Mouse (Mus musculus) limb, embryonic 10.5 days (tissue): ENCODE data around the gene Dlg2. TPM values are rescaled to one million over a fixed set of nuclear protein-coding genes. Genes with fewer than 3 reads are reported as not detected.

ENCODE experiments used
- DNase-seq: peaks from one replicate; pipeline ENCODE4 v3.0.0-alpha.2; 2017; ENCODE audit warnings: low spot score
- H3K27ac ChIP-seq: fragments of 300-500 bp; sonication (generic); 2 replicates; pipeline ENCODE4 v1.5.1; 2016; ENCODE audit warnings: mild to moderate bottlenecking
- H3K27me3 ChIP-seq: fragments of 300-500 bp; sonication (generic); 2 replicates; pipeline ENCODE4 v1.6.1; 2016; ENCODE audit warnings: low read depth, mild to moderate bottlenecking; ENCODE audit not compliant: poor library complexity, severe bottlenecking
- H3K36me3 ChIP-seq: fragments of 300-500 bp; sonication (generic); 2 replicates; pipeline ENCODE4 v1.6.1; 2016; ENCODE audit warnings: mild to moderate bottlenecking, moderate library complexity
- H3K4me1 ChIP-seq: fragments of 300-500 bp; sonication (generic); 2 replicates; pipeline ENCODE4 v1.6.1; 2016
- H3K4me3 ChIP-seq: fragments of 300-500 bp; sonication (generic); 2 replicates; pipeline ENCODE4 v1.5.1; 2016; ENCODE audit warnings: mild to moderate bottlenecking, moderate library complexity
- H3K9me3 ChIP-seq: fragments of 300-500 bp; sonication (generic); replicated peaks from 2 replicates; pipeline ENCODE4 v1.6.1; 2016; ENCODE audit warnings: mild to moderate bottlenecking
- WGBS: fragments of 180-500 bp; shearing (Covaris S2); methylation state at CpG from one replicate; pipeline ENCODE4 v1.1.7; 2016; 5-methylcytosine and 5-hydroxymethylcytosine counted together
- polyA plus RNA-seq: library from polyadenylated mRNA; unstranded; fragments of >200 nt; fragmentation: Nextera tagmentation; extraction: Ambion mirVana; gene quantifications from 2 replicates; pipeline ENCODE4 v1.2.1, GENCODE M21; 2016

The Dlg2 gene
- polyA plus RNA-seq, 1 experiment from 2014 or later = 0.53 TPM

DNA sequence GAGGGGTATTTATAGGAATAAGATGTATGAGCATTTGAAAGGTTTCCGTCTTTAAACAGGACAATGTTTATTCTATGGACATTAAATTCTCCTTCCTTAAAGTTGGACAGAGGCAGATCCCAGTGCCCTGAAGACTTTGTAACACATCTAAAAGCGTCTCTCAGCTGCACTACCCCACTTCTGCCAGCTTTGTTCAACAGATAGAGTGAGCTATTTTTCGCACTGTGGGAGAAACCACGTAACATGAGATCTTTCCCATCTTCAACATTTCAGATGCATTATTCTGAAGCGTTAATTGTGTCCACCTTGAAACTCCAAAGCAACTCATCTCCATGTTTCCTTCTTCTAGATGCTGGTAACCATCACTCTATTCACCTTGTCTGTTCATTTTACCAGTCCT, 958.3 kb downstream of the Dlg2 start:
- WGBS = 81% methylated on average over 5 of the region's 5 CpGs
- no peak overlapping the region for H3K4me3 ChIP-seq
- H3K36me3 ChIP-seq = no peaks in the 10 kb centered on the region
- DNase-seq = no peak
- no peaks in the 10 kb centered on the region for H3K4me1 ChIP-seq
- no peak overlapping the region for H3K27ac ChIP-seq
- H3K27me3 ChIP-seq = no peaks in the 10 kb centered on the region
- H3K9me3 ChIP-seq = no peaks in the 10 kb centered on the region

DNA sequence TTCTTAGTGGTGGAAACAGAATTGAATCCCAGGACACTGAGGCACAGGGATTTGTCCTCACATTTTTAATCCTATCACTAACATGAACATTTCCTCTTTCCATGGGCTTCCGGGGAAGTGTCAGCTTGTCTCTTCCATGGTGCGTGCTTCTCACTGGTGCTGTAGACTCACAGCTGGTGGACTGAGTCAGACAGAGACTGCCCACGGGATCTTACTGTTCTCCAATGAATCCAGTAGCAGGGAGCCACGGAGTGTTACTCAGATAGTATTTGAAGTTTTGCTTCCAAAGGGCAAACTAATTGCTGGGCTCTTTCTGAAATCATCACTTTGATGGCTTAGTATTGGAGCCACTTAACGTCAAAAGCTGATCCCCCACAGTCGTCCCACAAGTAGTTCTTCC, 963.9 kb downstream of the Dlg2 start:
- Histone ChIP-seq H3K9me3 (no peaks in the 10 kb centered on the region), H3K27ac (no peak overlapping the region), H3K36me3 (no peaks in the 10 kb centered on the region), H3K4me1 (no peaks in the 10 kb centered on the region), H3K4me3 (no peak overlapping the region), H3K27me3 (no peaks in the 10 kb centered on the region)
- 87% methylated on average over 6 of the region's 6 CpGs for WGBS
- no peak for DNase-seq

DNA sequence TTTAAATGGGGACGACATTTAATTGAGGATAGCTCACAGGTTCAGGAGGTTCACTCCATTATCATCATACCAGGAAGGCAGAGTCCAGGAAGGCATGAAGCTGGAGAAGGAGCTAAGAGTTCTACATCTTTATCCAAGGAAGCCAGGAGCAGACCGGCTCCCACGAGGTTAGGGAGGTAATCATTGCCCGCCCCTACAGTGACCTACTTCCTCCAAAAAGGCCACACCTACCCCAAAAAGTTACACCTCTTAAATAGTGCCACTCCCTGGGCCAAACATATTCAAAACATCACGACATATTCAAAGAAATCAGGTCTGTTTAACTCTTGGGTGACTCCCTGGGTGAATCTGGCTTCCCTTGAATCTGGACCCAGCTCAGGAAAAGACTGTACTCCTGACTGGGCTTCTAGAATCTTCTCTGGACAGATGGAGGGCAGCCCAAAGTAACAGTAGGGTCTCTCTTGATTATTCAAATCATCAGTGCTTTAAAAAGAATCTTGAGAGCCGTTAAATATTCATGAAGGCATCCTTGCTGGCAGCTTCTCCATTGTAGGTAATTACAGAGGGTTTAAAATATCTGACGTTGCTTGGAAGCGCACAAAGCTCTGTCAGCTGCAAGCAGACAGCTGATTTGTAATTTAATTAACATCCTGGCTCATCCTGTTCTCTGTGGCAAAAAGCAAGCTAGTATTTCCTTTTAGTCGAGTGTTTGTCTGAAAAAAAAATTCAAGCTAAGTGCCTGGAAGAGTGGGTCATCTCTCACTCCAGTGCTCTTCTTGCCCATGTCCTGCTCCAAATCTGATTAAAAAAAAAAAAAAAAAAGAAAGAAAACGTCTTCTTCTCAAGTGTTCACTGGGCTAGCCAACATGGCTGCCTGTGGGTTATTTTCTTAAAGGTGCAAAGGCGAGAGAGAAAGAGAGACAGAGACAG, 966.2 kb downstream of the Dlg2 start:
- H3K4me3 ChIP-seq = no peak overlapping the region
- DNase-seq = no peak
- WGBS = 75% methylated on average over 11 of the region's 11 CpGs

DNA sequence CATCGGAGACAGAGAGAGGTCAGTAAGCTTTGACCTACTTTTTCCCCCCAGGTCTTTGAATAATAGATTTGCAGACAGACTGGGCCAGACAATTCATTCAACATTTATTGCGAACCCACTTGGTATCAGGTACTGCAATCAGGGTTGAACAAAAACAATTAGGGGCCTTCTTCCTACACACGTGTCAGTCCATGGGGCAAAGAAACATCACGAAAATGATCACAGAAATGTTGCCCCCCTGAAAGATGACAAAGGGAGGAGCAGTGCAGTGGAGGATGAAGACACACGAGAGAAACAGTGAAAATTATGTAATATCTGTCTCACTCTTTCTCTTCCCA, 966.9 kb downstream of the Dlg2 start:
- Histone ChIP-seq H3K4me1 (no peaks in the 10 kb centered on the region), H3K36me3 (no peaks in the 10 kb centered on the region), H3K27me3 (no peaks in the 10 kb centered on the region), H3K27ac (no peak overlapping the region), H3K9me3 (no peaks in the 10 kb centered on the region), H3K4me3 (no peak overlapping the region)
- no peak for DNase-seq
- WGBS = 86% methylated on average over 5 of the region's 5 CpGs

More for the DNA sequence above, 966.2 kb downstream of the Dlg2 start:
- H3K27ac ChIP-seq = no peak overlapping the region
- H3K36me3 ChIP-seq = no peaks in the 10 kb centered on the region
- H3K9me3 ChIP-seq = no peaks in the 10 kb centered on the region
- H3K4me1 ChIP-seq = no peaks in the 10 kb centered on the region
- H3K27me3 ChIP-seq = no peaks in the 10 kb centered on the region

DNA sequence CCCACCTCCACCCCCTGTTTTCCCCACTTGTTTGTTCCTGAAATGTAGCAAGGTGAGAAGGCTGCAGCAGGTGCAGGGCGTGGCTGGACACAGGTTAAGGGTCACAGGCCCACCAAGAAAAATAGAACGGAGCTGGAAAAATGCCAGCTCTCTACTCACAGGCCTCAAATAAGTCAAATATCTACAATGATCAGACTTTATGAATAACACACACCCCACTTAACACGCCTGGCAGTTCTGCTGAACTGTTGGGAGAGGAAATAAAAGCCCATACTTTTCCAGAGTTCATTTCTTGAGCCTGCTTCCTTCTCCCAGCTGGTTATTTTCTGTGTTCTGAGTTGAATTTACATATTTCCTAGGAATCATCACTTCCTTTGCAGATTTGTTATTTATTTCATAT, 967.4 kb downstream of the Dlg2 start:
- WGBS = 76% methylated on average over 3 of the region's 3 CpGs
- Histone ChIP-seq H3K4me1 (no peaks in the 10 kb centered on the region), H3K36me3 (no peaks in the 10 kb centered on the region), H3K9me3 (no peaks in the 10 kb centered on the region), H3K4me3 (no peak overlapping the region), H3K27ac (no peak overlapping the region), H3K27me3 (no peaks in the 10 kb centered on the region)
- no peak for DNase-seq

DNA sequence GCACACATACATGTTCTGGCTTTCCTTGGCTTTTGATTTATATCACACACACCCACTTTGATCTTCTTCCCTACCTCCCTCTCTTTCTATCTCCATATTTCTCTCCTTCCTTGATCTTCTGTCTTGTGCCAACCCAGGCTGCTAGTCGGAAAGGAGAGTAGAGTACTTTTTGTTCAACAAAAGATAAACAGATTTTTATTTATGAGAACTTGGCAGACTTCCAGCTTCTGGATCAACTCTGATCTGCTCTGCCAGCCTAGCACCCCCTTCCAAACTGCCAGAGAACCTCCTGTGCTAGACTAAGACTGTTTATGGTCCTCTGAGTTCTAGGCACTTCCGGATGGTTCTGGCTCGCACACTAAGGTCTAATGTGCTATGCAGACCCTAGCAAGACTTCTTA, 968.3 kb downstream of the Dlg2 start:
- no peak for DNase-seq
- Histone ChIP-seq H3K27me3 (no peaks in the 10 kb centered on the region), H3K36me3 (no peaks in the 10 kb centered on the region), H3K27ac (no peak overlapping the region), H3K4me1 (no peaks in the 10 kb centered on the region), H3K4me3 (no peak overlapping the region), H3K9me3 (no peaks in the 10 kb centered on the region)
- 95% methylated on average over 3 of the region's 3 CpGs for WGBS

DNA sequence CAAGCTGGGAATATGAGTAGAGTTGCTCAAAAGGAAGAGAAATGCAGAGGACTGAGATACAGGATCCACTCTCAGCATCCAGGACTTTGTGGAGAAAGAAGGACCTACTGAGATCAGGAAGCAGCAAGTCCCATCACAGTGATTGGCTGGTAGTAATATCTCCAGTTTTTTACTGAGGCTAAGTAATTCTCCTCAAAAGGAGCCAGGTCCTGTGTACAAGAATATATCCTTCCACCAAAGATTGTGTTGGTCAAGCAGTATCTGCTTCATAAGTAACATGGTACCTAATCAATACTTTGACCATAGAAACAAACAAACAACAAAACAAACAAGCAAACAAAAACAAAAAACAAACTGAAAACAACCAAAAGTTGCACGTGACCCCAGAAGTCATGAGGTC, 980.3 kb downstream of the Dlg2 start:
- WGBS = 10% methylated on average over 1 of the region's 1 CpGs

DNA sequence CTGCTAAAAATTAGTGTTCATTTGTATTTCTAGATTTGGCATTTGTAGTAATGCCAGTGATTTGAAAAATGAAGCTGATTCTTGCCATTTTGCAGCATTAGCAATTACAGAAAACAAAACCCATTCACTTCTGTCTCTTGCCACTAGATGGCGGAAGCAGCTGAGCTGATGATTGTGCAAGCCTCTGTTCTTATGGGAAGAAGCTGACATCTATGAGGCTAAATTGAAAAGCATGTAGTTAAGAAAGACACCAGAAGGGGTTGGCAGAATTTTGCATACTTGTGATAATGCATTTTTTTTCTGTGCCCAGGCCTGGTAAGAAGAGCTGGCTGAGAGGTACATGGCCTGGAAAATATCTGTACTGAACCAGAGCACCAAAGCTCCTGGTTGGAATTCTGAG, 980.7 kb downstream of the Dlg2 start:
- H3K4me1 ChIP-seq = peaks cover 7% of the 10 kb centered on the region
- H3K36me3 ChIP-seq = no peaks in the 10 kb centered on the region
- H3K9me3 ChIP-seq = no peaks in the 10 kb centered on the region
- DNase-seq = peak; percentile 54
- no peak overlapping the region for H3K4me3 ChIP-seq
- H3K27ac ChIP-seq = no peak overlapping the region
- WGBS = 0% methylated on average over 1 of the region's 1 CpGs
- no peaks in the 10 kb centered on the region for H3K27me3 ChIP-seq

More for the DNA sequence above, 980.3 kb downstream of the Dlg2 start:
- no peak for DNase-seq
- Histone ChIP-seq H3K4me1 (peaks cover 3% of the 10 kb centered on the region), H3K27me3 (no peaks in the 10 kb centered on the region), H3K9me3 (no peaks in the 10 kb centered on the region), H3K27ac (no peak overlapping the region), H3K36me3 (no peaks in the 10 kb centered on the region), H3K4me3 (no peak overlapping the region)

DNA sequence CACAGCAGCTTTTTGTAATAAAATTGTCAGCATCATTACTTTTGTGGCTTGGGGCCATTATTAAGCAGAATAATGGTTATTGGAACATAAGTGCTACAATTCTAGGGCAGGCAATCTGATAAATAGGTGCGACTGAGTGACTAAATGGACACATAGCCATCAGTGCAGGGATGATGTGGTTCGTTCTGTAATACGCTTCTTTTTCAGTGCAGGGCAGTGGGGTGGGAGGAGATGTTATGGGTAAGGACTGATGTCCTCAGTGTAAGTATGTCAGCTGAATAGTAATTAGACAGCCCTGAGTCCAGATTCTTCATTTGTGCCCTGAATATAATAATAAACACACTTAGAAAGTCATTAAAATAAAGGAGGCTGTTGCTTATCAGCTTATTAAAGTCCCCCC, 984.9 kb downstream of the Dlg2 start:
- WGBS = 91% methylated on average over 3 of the region's 3 CpGs
- H3K9me3 ChIP-seq = no peaks in the 10 kb centered on the region
- peak overlapping the region; percentile 68; the same call in 1 of the 2 replicates for H3K27ac ChIP-seq
- no peaks in the 10 kb centered on the region for H3K27me3 ChIP-seq
- H3K4me3 ChIP-seq = no peak overlapping the region
- H3K4me1 ChIP-seq = peaks cover 21% of the 10 kb centered on the region
- DNase-seq = no peak
- no peaks in the 10 kb centered on the region for H3K36me3 ChIP-seq

DNA sequence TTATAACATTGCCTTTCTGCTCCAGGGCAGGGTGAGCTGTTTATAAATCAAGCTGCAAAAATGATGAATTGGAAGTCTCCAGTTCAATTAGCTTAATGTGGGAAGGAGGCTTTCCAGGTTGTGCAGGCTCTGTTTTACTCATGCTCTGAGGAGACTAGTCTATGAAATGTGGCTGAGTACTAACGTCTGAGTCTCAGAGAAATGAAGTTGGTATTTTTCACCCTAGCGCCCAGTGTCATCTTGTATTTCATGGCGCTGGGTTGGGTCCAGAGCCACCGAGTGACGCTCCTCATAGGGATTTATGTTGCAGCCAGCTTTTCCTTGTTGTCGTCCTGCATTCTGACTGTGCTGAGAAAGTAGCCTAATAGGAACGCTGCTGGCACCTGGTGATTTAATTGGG, 986.8 kb downstream of the Dlg2 start:
- Histone ChIP-seq H3K9me3 (no peaks in the 10 kb centered on the region), H3K27ac (peak overlapping the region; percentile 71; the same call in 1 of the 2 replicates), H3K27me3 (no peaks in the 10 kb centered on the region), H3K4me1 (peaks cover 21% of the 10 kb centered on the region), H3K4me3 (no peak overlapping the region), H3K36me3 (no peaks in the 10 kb centered on the region)
- peak; percentile 44 for DNase-seq
- 35% methylated on average over 7 of the region's 7 CpGs for WGBS

DNA sequence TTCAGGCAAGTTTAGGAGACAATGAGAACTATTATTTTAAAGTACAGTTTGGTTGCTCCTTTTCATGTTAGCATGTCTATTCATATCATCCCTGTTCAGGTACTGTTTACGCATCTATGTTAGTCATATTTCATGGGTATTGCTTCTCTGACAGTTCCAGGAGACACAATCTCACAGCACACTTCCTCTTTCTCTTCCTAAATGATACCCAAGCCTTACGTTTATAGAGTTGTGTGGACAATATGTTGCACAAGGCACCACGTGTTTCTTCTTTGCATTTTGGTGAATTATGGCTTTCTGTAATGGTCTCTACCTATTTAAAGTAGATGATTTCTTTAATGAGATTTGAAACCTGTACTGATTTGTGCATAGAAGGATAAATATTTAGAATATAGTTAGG, 990.6 kb downstream of the Dlg2 start:
- Histone ChIP-seq H3K4me3 (no peak overlapping the region), H3K4me1 (peaks cover 15% of the 10 kb centered on the region; the same call in 1 of the 2 replicates), H3K9me3 (no peaks in the 10 kb centered on the region), H3K36me3 (no peaks in the 10 kb centered on the region), H3K27ac (no peak overlapping the region), H3K27me3 (no peaks in the 10 kb centered on the region)
- no peak for DNase-seq
- 87% methylated on average over 3 of the region's 3 CpGs for WGBS

DNA sequence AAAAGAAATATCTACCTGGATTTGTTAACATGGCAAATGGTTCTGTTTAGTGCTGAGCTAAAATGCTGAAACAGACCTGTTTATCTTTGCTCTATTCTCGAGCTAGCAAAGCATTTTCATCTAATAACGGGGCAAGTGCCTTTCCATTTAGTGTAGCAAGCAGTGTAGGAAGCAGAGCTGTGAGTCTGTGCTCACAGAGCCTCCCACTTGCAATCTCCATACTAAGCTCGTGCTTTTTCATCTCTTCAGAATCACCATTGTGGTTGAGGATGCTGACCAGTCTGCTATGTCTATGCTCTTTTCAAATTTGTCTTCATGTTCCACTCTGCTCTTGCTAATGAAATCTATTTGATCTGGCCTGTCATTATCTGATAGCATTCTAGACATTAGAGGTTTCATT, 1002.7 kb downstream of the Dlg2 start:
- Histone ChIP-seq H3K4me3 (no peak overlapping the region), H3K4me1 (no peaks in the 10 kb centered on the region), H3K27me3 (no peaks in the 10 kb centered on the region), H3K27ac (no peak overlapping the region), H3K36me3 (no peaks in the 10 kb centered on the region), H3K9me3 (no peaks in the 10 kb centered on the region)
- WGBS = 79% methylated on average over 3 of the region's 3 CpGs
- DNase-seq = no peak

DNA sequence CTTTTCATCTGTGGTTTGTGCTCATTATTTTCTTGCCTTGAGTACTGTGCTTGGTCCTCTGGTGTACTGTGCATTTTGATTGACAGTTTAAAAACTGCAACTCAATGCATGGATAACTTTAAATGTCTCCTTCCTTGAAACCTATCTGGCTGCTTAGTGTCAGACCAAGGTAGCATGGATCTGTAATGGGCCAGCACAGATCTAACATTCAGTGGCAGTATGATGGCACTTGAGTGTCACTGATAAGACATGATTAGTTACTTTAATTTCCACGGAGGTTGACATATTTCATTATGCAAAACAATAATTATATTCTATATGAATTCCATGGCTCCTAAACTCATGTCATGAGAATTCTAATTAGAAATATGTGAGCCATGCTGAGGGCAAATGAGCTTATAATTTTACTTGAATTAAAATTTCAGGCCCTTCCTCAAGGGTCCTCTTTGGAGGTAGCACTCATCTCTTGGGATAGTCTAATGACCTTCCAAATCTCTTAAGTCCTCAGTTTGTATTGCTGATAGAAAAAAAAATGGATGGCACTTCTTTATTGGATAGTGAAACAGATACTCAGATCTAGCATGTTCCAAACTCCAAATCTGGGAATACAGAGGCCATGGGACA, 1005.2 kb downstream of the Dlg2 start:
- no peak overlapping the region for H3K27ac ChIP-seq
- WGBS = 90% methylated on average over 1 of the region's 1 CpGs
- DNase-seq = no peak
- H3K9me3 ChIP-seq = no peaks in the 10 kb centered on the region
- H3K36me3 ChIP-seq = no peaks in the 10 kb centered on the region
- no peaks in the 10 kb centered on the region for H3K4me1 ChIP-seq
- H3K4me3 ChIP-seq = no peak overlapping the region
- H3K27me3 ChIP-seq = no peaks in the 10 kb centered on the region
